Mouse (Mus musculus) midbrain, embryonic 14.5 days (tissue): ENCODE data around the gene Armc7. TPM values are rescaled to one million over a fixed set of nuclear protein-coding genes. Genes with fewer than 3 reads are reported as not detected.
"Not testable (repeated sequence)": the region's sequence is repeated elsewhere in the genome, so short reads cannot be mapped to it uniquely, and the experiment has no call there.

Experiments used
- ATAC-seq: fragments of 200-750 bp; cut with Nextera tagmentation; 2 replicates; pipeline ENCODE4 v1.8.0; 2017; ENCODE audit warnings: moderate number of reproducible peaks, moderate library complexity; ENCODE audit not compliant: low FRiP score, low TSS enrichment
- DNase-seq: peaks from one replicate; pipeline ENCODE4 v3.0.0-alpha.2; 2015
- H3K27ac ChIP-seq: fragments of 300-500 bp; sonication (generic); replicated peaks from 2 replicates; pipeline ENCODE4 v1.5.1; 2014; ENCODE audit warnings: mild to moderate bottlenecking, low read depth, low read length, moderate library complexity
- H3K27me3 ChIP-seq: fragments of 300-500 bp; sonication (generic); 2 replicates; pipeline ENCODE4 v1.6.1; 2014; ENCODE audit warnings: low read length, control low read depth, mixed read lengths; ENCODE audit not compliant: control insufficient read depth, insufficient read depth
- H3K36me3 ChIP-seq: fragments of 300-500 bp; sonication (generic); 2 replicates; pipeline ENCODE4 v1.6.1; 2014; ENCODE audit warnings: low read length, control low read depth; ENCODE audit not compliant: control insufficient read depth, insufficient read depth
- H3K4me1 ChIP-seq: fragments of 300-500 bp; sonication (generic); 2 replicates; pipeline ENCODE4 v1.6.1; 2014; ENCODE audit warnings: mild to moderate bottlenecking, antibody characterized with exemption, low read length, control low read depth; ENCODE audit not compliant: control insufficient read depth, insufficient read depth
- H3K4me2 ChIP-seq: fragments of 300-500 bp; sonication (generic); 2 replicates; pipeline ENCODE4 v1.6.1; 2014; ENCODE audit warnings: mild to moderate bottlenecking, low read length, moderate library complexity
- H3K4me3 ChIP-seq: fragments of 300-500 bp; sonication (generic); replicated peaks from 2 replicates; pipeline ENCODE4 v1.5.1; 2014; ENCODE audit warnings: low read depth, low read length
- H3K9ac ChIP-seq: fragments of 300-500 bp; sonication (generic); replicated peaks from 2 replicates; pipeline ENCODE4 v1.6.1; 2014; ENCODE audit warnings: mild to moderate bottlenecking, low read length, moderate library complexity
- H3K9me3 ChIP-seq: fragments of 300-500 bp; sonication (generic); 2 replicates; pipeline ENCODE4 v1.6.1; 2016; ENCODE audit warnings: low read length, control low read depth, mixed read lengths; ENCODE audit not compliant: control insufficient read depth
- WGBS: fragments of 180-500 bp; shearing (Covaris S2); extraction: QIAGEN DNeasy Blood & Tissue Kit; methylation state at CpG from one replicate; pipeline ENCODE4 v1.1.7; 2014; 5-methylcytosine and 5-hydroxymethylcytosine counted together
- polyA plus RNA-seq: library from polyadenylated mRNA; unstranded; fragments of >200 nt; fragmentation: Nextera tagmentation; extraction: Ambion mirVana; gene quantifications from 2 replicates; pipeline ENCODE4 v1.2.1, GENCODE M21; 2014

The Armc7 gene
- polyA plus RNA-seq, 1 experiment from 2014 or later, result 16.3 TPM

DNA sequence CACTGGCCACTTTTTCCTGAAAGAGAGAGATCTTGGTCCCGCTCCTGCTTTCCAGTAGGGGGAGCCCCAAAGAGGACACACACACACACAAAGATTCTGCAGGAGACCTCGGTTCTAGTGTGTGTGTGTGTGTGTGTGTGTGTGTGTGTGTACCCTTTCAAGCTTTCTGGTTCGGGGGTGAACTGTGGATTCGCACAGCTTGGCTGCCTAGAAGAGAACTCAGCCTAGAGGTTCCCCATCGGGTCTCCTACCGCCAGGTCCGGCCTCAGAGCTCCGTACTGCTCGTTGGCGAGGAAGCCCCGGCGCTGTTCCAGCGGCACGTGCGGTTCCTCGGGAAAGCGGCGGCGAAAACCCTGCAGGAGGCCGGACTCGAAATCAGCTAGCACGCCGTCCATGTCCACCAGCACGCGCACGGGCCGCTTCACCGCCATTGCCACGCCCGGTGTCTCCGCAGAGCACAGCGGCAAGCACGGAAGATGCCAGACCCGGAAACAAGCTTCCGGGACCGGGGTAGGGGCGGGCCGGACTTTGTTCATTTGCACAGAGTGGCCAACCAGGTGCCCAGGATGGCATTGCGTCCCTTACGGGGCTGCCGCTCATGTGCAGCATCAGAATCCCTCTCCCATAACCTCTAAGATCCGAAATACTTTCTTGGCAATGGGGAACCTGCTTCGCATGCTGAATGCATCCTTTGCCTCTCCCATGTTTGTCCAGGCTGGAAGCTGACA, 16.1 kb downstream of the Armc7 start, which contains the start of gene Nt5c:
Gene Nt5c, minus strand, starts transcription at position 507 of the 728 bp plus-strand sequence.
- Histone ChIP-seq H3K27me3 (no peaks in the 10 kb centered on the region), H3K4me3 (peak within 1 kb of the TSS; percentile 59), H3K4me2 (peak within 1 kb of the TSS; percentile 70), H3K27ac (peak within 1 kb of the TSS; percentile 87), H3K9me3 (no peaks in the 10 kb centered on the region), H3K9ac (peak within 1 kb of the TSS; percentile 74), H3K4me1 (peaks cover 17% of the 10 kb centered on the region; the same call in 1 of the 2 replicates), H3K36me3 (peaks cover 22% of the 10 kb centered on the region)
- under 1% methylated on average over 43 of the region's 43 CpGs for WGBS
- ATAC-seq, result peak; percentile 90
- peak; percentile 88 for DNase-seq

DNA sequence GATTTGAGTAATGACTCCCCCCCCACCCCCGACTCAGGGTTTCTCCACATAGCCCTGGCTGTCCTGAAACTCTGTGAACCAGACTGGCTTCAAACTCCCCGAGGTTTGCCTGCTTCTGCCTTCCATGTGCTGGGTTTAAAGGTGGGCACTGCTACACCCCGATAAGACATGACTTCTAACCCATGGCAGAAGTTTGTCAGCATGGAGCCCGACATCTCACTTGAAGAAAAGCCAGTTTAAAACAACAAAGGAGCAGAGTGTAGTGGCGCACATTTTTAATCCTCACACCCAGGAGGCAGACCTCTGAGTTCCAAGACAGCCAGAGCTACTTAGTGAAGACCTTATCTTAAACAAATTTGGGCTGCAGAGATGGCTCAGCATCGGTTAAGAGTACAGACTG, 16.9 kb downstream of the Armc7 start:
- no peak for DNase-seq
- Histone ChIP-seq H3K27me3 (no peaks in the 10 kb centered on the region), H3K9me3 (no peaks in the 10 kb centered on the region), H3K4me2 (peak overlapping the region; percentile 70), H3K9ac (peak overlapping the region; percentile 74), H3K4me3 (peak overlapping the region; percentile 59), H3K27ac (no peak overlapping the region), H3K4me1 (peaks cover 17% of the 10 kb centered on the region; the same call in 1 of the 2 replicates), H3K36me3 (peaks cover 29% of the 10 kb centered on the region)
- WGBS, result 32% methylated on average over 6 of the region's 6 CpGs
- no peak for ATAC-seq

DNA sequence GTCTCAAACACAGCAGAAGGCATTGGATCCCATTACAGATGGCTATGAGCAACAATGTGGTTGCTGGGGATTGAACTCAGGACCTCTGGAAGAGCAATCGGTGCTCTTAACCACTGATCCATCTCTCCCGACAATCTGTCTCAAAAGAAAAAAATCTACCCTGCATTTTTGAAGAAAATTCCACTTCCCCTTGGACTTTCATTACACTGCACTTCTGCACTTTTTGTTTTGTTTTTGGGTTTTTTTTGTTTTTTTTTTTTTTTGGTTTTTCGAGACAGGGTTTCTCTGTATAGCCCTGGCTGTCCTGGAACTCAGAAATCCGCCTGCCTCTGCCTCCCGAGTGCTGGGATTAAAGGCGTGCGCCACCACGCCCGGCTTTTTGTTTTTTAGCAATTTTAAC, 21.1 kb downstream of the Armc7 start:
- H3K4me3 ChIP-seq, H3K9ac ChIP-seq, H3K9me3 ChIP-seq, H3K27ac ChIP-seq, H3K27me3 ChIP-seq, H3K4me1 ChIP-seq, H3K4me2 ChIP-seq, ATAC-seq: not testable (repeated sequence)
- H3K36me3 ChIP-seq, result peaks cover 52% of the 10 kb centered on the region
- DNase-seq, result peak; percentile 5
- WGBS, result 95% methylated on average over 9 of the region's 9 CpGs

DNA sequence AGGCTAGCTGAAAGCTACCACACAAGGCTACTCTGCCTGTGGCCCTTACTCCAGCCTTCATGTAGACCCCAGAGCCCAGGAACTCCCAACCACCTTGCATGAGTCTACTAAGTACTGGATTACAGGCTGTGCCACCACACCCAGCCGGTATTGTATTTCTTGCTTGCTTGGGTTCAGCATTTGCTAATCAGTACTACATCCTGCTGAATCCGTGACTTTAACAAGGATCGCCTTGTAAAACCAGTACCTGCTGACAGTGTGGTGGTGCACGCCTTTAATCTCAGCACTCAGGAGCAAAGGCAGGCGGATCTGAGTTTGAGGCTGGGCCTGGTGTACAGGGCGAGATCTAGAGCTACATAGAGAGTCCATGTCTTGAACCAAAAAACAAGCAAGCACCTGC, 27.2 kb downstream of the Armc7 start:
- Histone ChIP-seq H3K4me2 (no peak overlapping the region), H3K9ac (no peak overlapping the region), H3K9me3 (no peaks in the 10 kb centered on the region), H3K27ac (no peak overlapping the region), H3K27me3 (no peaks in the 10 kb centered on the region), H3K36me3 (peaks cover 72% of the 10 kb centered on the region), H3K4me3 (no peak overlapping the region), H3K4me1 (peaks cover 13% of the 10 kb centered on the region)
- DNase-seq (no peak), ATAC-seq (no peak)
- WGBS, result 97% methylated on average over 6 of the region's 6 CpGs

DNA sequence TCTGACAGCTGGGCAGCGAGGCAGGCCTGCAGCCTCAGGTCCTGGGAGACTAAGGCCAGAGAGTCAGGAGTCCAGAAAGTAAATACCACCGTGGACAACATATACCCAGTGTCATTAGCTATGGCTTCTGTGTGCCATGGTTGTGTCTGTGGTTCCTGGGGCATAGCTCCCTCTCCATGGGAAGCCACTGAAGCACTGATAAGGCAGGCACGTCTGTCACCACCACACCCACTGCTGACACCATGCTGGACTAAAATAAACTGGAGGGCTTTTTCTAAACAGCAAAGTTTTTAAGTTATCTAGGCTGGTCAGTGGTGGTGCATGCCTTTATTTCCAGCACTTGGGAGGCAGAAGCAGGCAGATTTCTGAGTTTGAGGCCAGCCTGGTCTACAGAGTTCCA, 31.1 kb downstream of the Armc7 start:
- H3K9me3 ChIP-seq, result no peaks in the 10 kb centered on the region
- peaks cover 36% of the 10 kb centered on the region for H3K36me3 ChIP-seq
- no peak overlapping the region for H3K4me3 ChIP-seq
- H3K4me1 ChIP-seq, result peaks cover 47% of the 10 kb centered on the region
- WGBS, result 68% methylated on average over 3 of the region's 3 CpGs
- no peak overlapping the region for H3K27ac ChIP-seq
- no peak overlapping the region for H3K4me2 ChIP-seq
- DNase-seq, result no peak
- no peaks in the 10 kb centered on the region for H3K27me3 ChIP-seq
- H3K9ac ChIP-seq, result no peak overlapping the region
- no peak for ATAC-seq

DNA sequence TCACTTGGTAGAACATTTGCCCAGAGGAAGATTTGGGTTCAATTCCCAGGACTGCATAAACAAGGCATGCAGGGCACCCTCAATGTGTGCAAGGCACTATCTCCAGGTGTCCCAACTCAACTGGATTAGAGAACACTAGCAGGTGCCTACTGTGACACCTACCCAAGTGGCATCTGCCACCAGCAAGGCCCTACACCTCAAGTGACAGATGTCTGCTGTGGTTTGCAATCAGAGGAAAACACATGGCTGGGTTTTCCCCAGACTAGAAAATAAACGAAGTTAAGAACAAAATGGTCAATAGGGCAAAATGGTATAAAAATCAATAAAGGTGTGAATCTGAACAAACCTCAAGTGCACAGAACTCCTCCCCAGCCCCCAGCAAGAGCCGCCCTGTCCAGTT, 32.6 kb downstream of the Armc7 start:
- no peak for ATAC-seq
- H3K4me1 ChIP-seq, result peaks cover 47% of the 10 kb centered on the region

DNA sequence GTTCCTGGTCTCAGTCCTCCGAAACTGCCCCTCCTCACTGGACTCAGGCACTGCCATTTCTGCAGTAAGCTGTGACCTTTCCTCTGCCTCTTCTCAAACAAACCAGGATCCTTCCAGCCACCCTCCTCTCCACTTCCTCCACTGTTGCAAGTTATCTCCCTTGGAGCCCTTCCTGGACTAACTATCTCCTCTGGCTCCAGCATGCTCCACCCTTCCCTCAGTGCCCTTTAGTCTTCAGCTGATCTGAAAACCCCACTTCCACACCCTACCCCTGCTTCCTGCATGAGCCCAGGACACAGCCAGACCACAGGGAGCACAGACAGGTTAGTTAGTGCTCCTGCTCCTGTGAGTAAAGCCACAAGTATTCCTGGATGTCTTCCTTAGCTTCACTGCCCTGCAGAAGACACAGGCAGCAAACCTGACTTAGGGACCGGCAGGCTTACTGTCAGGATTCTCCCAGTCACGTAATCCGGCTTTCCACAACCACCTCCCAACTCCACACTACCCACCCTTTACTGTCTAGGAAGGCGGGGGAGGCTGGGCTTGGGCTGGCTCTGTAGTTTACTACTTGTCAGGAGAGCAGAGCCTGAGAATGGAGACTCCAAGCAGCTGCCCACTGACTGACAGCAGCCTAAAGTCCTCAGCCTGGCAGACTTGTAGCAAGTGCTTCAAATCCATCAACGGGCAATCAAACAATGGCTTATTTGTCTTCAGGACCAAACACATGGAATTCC, 34.5 kb downstream of the Armc7 start:
- ATAC-seq, result no peak
- Histone ChIP-seq H3K9ac (peak overlapping the region; percentile 37; the same call in 1 of the 2 replicates), H3K4me2 (peak overlapping the region; percentile 79), H3K4me1 (peaks cover 47% of the 10 kb centered on the region), H3K9me3 (no peaks in the 10 kb centered on the region), H3K36me3 (0 out of 2 replicates have a peak, but pooled peaks cover 10% of the 10 kb centered on the region), H3K27ac (0 out of 2 replicates have a peak overlapping the region, but pooled peaks have one; percentile 32), H3K27me3 (no peaks in the 10 kb centered on the region), H3K4me3 (peak overlapping the region; percentile 72)
- peak; percentile 44 for DNase-seq
- 33% methylated on average over 6 of the region's 6 CpGs for WGBS

More for the DNA sequence above, 32.6 kb downstream of the Armc7 start:
- Histone ChIP-seq H3K9me3 (no peaks in the 10 kb centered on the region), H3K4me3 (no peak overlapping the region), H3K27me3 (no peaks in the 10 kb centered on the region), H3K27ac (no peak overlapping the region), H3K4me2 (no peak overlapping the region), H3K36me3 (peaks cover 22% of the 10 kb centered on the region), H3K9ac (no peak overlapping the region)
- no peak for DNase-seq
- 89% methylated on average over 2 of the region's 2 CpGs for WGBS

DNA sequence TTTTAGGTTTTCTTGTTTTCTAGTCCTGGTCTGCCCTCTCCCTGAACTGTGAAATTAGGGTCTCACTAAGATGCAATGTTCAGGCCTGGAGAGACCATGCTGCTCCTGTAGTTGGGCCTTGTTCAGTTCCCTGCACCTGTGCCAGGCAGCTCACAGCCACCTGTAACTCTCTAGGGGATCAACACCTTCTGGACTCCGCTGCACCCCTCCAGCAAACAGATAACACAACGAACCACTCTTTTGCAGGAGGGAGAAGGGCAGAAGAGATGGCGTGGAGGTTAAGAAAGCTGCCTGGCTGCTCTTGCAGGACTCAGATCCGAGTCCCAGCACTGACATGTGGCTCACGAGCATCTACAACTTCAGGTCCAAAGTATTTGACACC, 35.0 kb downstream of the Armc7 start:
- 46% methylated on average over 5 of the region's 5 CpGs for WGBS
- H3K4me2 ChIP-seq, result peak overlapping the region; percentile 79
- no peak for ATAC-seq

More for the DNA sequence above, 35.0 kb downstream of the Armc7 start:
- no peaks in the 10 kb centered on the region for H3K9me3 ChIP-seq
- H3K36me3 ChIP-seq, result 0 out of 2 replicates have a peak, but pooled peaks cover 7% of the 10 kb centered on the region
- H3K4me1 ChIP-seq, result peaks cover 47% of the 10 kb centered on the region
- H3K4me3 ChIP-seq, result peak overlapping the region; percentile 72
- peak overlapping the region; percentile 37 for H3K9ac ChIP-seq
- no peak overlapping the region for H3K27ac ChIP-seq
- no peaks in the 10 kb centered on the region for H3K27me3 ChIP-seq
- no peak for DNase-seq
